9 mouse cellular contexts compared by ENCODE assay signal in genomic region chr1:180903666-180904038, GRCm38 (mm10). TPM values are rescaled to one million over a fixed set of nuclear protein-coding genes. Genes with fewer than 3 reads are reported as not detected.
A peak's percentile ranks its signal among the peaks of the same experiment; 100 is the strongest.
DNase-seq lines count a peak whose midpoint lies in the region; ATAC-seq and TF ChIP-seq lines count a peak whose summit lies in the region.
"Had no signal": no experiment of that assay in that cellular context is flagged by ENCODE, and none has a peak within 500 bp of the region (broad histone marks: within the 10 kb centered on the region; RNA-seq: fewer than 3 reads in every experiment).

No protein-coding gene starts in this region.

- peak; percentile 3; the same call in 1 of the 2 replicates for ATAC-seq in hindbrain, embryonic 14.5 days (ENCODE audit: low FRiP score)
- peak; percentile 2; the same call in 1 of the 2 replicates for ATAC-seq in midbrain, embryonic 11.5 days (ENCODE audit: low FRiP score)

- H3K9ac ChIP-seq in hindbrain, embryonic 14.5 days, result peak overlapping the region; percentile 79; the same call in 1 of the 2 replicates
- peak overlapping the region; percentile 43 for H3K9ac ChIP-seq in midbrain, embryonic 11.5 days (ENCODE audit: low read length)

- DNase-seq in kidney, adult 2 months, result no peak
- no peak for DNase-seq in kidney, postnatal 14 days
- no peak for DNase-seq in hindbrain, embryonic 14.5 days (ENCODE audit: low spot score)
- no peak for DNase-seq in midbrain, embryonic 11.5 days (ENCODE audit: low spot score, missing footprints)
- DNase-seq in left cerebral cortex, postnatal 25 days (ENCODE audit: low spot score in 2 of 2), result no peak
- no peak for DNase-seq in cerebellum, postnatal 14 days
- no peak for DNase-seq in spleen, postnatal 36 days (ENCODE audit: low spot score in 2 of 2)

- peak overlapping the region; percentile 70 for H3K27ac ChIP-seq in kidney, adult 2 months (ENCODE audit: insufficient read depth, low read depth, low read length)
- peak overlapping the region; percentile 63 for H3K27ac ChIP-seq in bone marrow macrophage, adult 2 months (ENCODE audit: insufficient read depth, low read depth, low read length)
- no peak overlapping the region for H3K27ac ChIP-seq in hindbrain, embryonic 14.5 days
- H3K27ac ChIP-seq in midbrain, embryonic 11.5 days (ENCODE audit: low read depth, low read length), result peak overlapping the region; percentile 21; the same call in 1 of the 2 replicates

- 17% methylated on average over 10 of the region's 10 CpGs for whole genome bisulfite sequencing in kidney, adult 2 months
- 38% methylated on average over 10 of the region's 10 CpGs for WGBS in hindbrain, embryonic 14.5 days
- 40% methylated on average over 10 of the region's 10 CpGs for WGBS in midbrain, embryonic 11.5 days

- intact Hi-C loops in left cerebral cortex, postnatal 25 days (cut with DNase I), result no loop called here

- TF ChIP-seq POLR2A in kidney, adult 2 months (IDR thresholded peaks at IDR 0.05; ENCODE audit: low read depth, low read length), result no peak
- no peak for TF ChIP-seq POLR2A in bone marrow macrophage, adult 2 months (IDR thresholded peaks at IDR 0.05; ENCODE audit: borderline replicate concordance, low read depth, low read length)

- no peaks in the 10 kb centered on the region for H3K27me3 ChIP-seq in kidney, adult 2 months (replicated peaks; ENCODE audit: control insufficient read depth, insufficient read depth, low read length)
- H3K27me3 ChIP-seq in hindbrain, embryonic 14.5 days (ENCODE audit: control insufficient read depth, insufficient read depth, low read length), result no peaks in the 10 kb centered on the region
- no peaks in the 10 kb centered on the region for H3K27me3 ChIP-seq in midbrain, embryonic 11.5 days (ENCODE audit: control insufficient read depth, insufficient read depth, low read length)

- H3K4me3 ChIP-seq in kidney, adult 2 months (ENCODE audit: insufficient read depth, low read depth, low read length), result peak overlapping the region; percentile 52
- peak overlapping the region; percentile 54 for H3K4me3 ChIP-seq in bone marrow macrophage, adult 2 months (ENCODE audit: insufficient read depth, low read length)
- H3K4me3 ChIP-seq in hindbrain, embryonic 14.5 days (replicated peaks; ENCODE audit: low read length), result peak overlapping the region; percentile 72
- peak overlapping the region; percentile 83 for H3K4me3 ChIP-seq in midbrain, embryonic 11.5 days (ENCODE audit: low read depth, low read length)

- H3K4me2 ChIP-seq in hindbrain, embryonic 14.5 days (replicated peaks), result peak overlapping the region; percentile 85
- H3K4me2 ChIP-seq in midbrain, embryonic 11.5 days, result peak overlapping the region; percentile 70

- H3K9me3 ChIP-seq in hindbrain, embryonic 14.5 days (ENCODE audit: control insufficient read depth, low read length), result no peaks in the 10 kb centered on the region
- no peaks in the 10 kb centered on the region for H3K9me3 ChIP-seq in midbrain, embryonic 11.5 days (ENCODE audit: control insufficient read depth, low read length)

- H3K4me1 ChIP-seq in kidney, adult 2 months (ENCODE audit: control insufficient read depth, insufficient read depth, low read length), result peaks cover 4% of the 10 kb centered on the region; the same call in 1 of the 2 replicates
- H3K4me1 ChIP-seq in bone marrow macrophage, adult 2 months (ENCODE audit: control insufficient read depth, insufficient read depth, low read length), result peaks cover 9% of the 10 kb centered on the region
- peaks cover 15% of the 10 kb centered on the region for H3K4me1 ChIP-seq in hindbrain, embryonic 14.5 days (replicated peaks; ENCODE audit: control insufficient read depth, insufficient read depth, low read length)
- peaks cover 11% of the 10 kb centered on the region for H3K4me1 ChIP-seq in midbrain, embryonic 11.5 days (ENCODE audit: control insufficient read depth, insufficient read depth, low read length)

- H3K36me3 ChIP-seq in kidney, adult 2 months (ENCODE audit: control insufficient read depth, insufficient read depth, low read length), result no peaks in the 10 kb centered on the region; the same call in none of the 2 replicates
- H3K36me3 ChIP-seq in hindbrain, embryonic 14.5 days (replicated peaks; ENCODE audit: control insufficient read depth, insufficient read depth), result peaks cover 26% of the 10 kb centered on the region
- peaks cover 5% of the 10 kb centered on the region for H3K36me3 ChIP-seq in midbrain, embryonic 11.5 days (ENCODE audit: control insufficient read depth, insufficient read depth, low read length)

- no peak for TF ChIP-seq CTCF in kidney, adult 2 months (conservative IDR thresholded peaks at IDR 0.05; ENCODE audit: insufficient read depth, insufficient read length, low read depth, low read length)
- no peak for TF ChIP-seq CTCF in bone marrow macrophage, adult 2 months (IDR thresholded peaks at IDR 0.05; ENCODE audit: low read depth, low read length)

RNA-seq across cellular contexts. Expression of gene Pycr2, which starts 0.4 kb away (rescaled TPM):
- 20.9 and 24.1 TPM in 2 replicates for polyA plus RNA-seq in kidney, adult 2 months (2012; rRNA removed)
- 19.2 and 20.9 TPM in 2 replicates for polyA plus RNA-seq in bone marrow macrophage, adult 2 months (2012; ENCODE audit: insufficient read depth, insufficient read length, missing spikeins)
- 63.0 and 68.0 TPM in 2 replicates for polyA plus RNA-seq in hindbrain, embryonic 14.5 days (2014; fragmentation: Nextera tagmentation; extraction: Ambion mirVana)
- 85.4 and 97.9 TPM in 2 replicates for polyA plus RNA-seq in midbrain, embryonic 11.5 days (2014; fragmentation: Nextera tagmentation; extraction: Ambion mirVana)
- 10 to 100 TPM; 29.8 to 30.2 TPM for total RNA-seq in left cerebral cortex, postnatal 25 days (2021)

RNA-seq across cellular contexts. Expression of gene Lefty2, which starts 10.7 kb away (rescaled TPM):
- polyA plus RNA-seq in kidney, adult 2 months (2012; rRNA removed), result not detected in 2 replicates
- not detected in 2 replicates for polyA plus RNA-seq in bone marrow macrophage, adult 2 months (2012; ENCODE audit: insufficient read depth, insufficient read length, missing spikeins)
- polyA plus RNA-seq in hindbrain, embryonic 14.5 days (2014; fragmentation: Nextera tagmentation; extraction: Ambion mirVana), result 1.5 and 3.2 TPM in 2 replicates
- polyA plus RNA-seq in midbrain, embryonic 11.5 days (2014; fragmentation: Nextera tagmentation; extraction: Ambion mirVana), result not detected in 2 replicates
- 1 to 10 TPM in 1 of 2 experiments, under 1 TPM in 1; 0.37 to 2.0 TPM for total RNA-seq in left cerebral cortex, postnatal 25 days (2021)
- total RNA-seq: gastrocnemius, adult 18-20 months had no signal

RNA-seq across cellular contexts. Expression of gene Lefty1, which starts 31.2 kb away (rescaled TPM):
- polyA plus RNA-seq in kidney, adult 2 months (2012; rRNA removed), result 2.9 and 3.8 TPM in 2 replicates
- polyA plus RNA-seq in bone marrow macrophage, adult 2 months (2012; ENCODE audit: insufficient read depth, insufficient read length, missing spikeins), result not detected in 2 replicates
- 0.20 and 0.41 TPM in 2 replicates for polyA plus RNA-seq in hindbrain, embryonic 14.5 days (2014; fragmentation: Nextera tagmentation; extraction: Ambion mirVana)
- 0.51 and 1.1 TPM in 2 replicates for polyA plus RNA-seq in midbrain, embryonic 11.5 days (2014; fragmentation: Nextera tagmentation; extraction: Ambion mirVana)
- under 1 TPM; 0.44 to 0.89 TPM for total RNA-seq in left cerebral cortex, postnatal 25 days (2021)

RNA-seq across cellular contexts. Expression of gene Tmem63a, which starts 38.5 kb away (rescaled TPM):
- 26.7 and 28.7 TPM in 2 replicates for polyA plus RNA-seq in kidney, adult 2 months (2012; rRNA removed)
- polyA plus RNA-seq in bone marrow macrophage, adult 2 months (2012; ENCODE audit: insufficient read depth, insufficient read length, missing spikeins), result 23.4 and 23.9 TPM in 2 replicates
- 1.5 and 1.6 TPM in 2 replicates for polyA plus RNA-seq in hindbrain, embryonic 14.5 days (2014; fragmentation: Nextera tagmentation; extraction: Ambion mirVana)
- polyA plus RNA-seq in midbrain, embryonic 11.5 days (2014; fragmentation: Nextera tagmentation; extraction: Ambion mirVana), result 2.4 and 2.5 TPM in 2 replicates
- 10 to 100 TPM; 10.5 to 11.1 TPM for total RNA-seq in left cerebral cortex, postnatal 25 days (2021)

RNA-seq across cellular contexts. Expression of gene Sde2, which starts 52.7 kb away (rescaled TPM):
- polyA plus RNA-seq in kidney, adult 2 months (2012; rRNA removed), result 6.2 and 8.4 TPM in 2 replicates
- polyA plus RNA-seq in bone marrow macrophage, adult 2 months (2012; ENCODE audit: insufficient read depth, insufficient read length, missing spikeins), result 17.0 and 20.2 TPM in 2 replicates
- 26.9 and 28.2 TPM in 2 replicates for polyA plus RNA-seq in hindbrain, embryonic 14.5 days (2014; fragmentation: Nextera tagmentation; extraction: Ambion mirVana)
- polyA plus RNA-seq in midbrain, embryonic 11.5 days (2014; fragmentation: Nextera tagmentation; extraction: Ambion mirVana), result 34.1 and 35.1 TPM in 2 replicates
- 10 to 100 TPM; 18.8 to 21.0 TPM for total RNA-seq in left cerebral cortex, postnatal 25 days (2021)
